In the genomic region with DNA sequence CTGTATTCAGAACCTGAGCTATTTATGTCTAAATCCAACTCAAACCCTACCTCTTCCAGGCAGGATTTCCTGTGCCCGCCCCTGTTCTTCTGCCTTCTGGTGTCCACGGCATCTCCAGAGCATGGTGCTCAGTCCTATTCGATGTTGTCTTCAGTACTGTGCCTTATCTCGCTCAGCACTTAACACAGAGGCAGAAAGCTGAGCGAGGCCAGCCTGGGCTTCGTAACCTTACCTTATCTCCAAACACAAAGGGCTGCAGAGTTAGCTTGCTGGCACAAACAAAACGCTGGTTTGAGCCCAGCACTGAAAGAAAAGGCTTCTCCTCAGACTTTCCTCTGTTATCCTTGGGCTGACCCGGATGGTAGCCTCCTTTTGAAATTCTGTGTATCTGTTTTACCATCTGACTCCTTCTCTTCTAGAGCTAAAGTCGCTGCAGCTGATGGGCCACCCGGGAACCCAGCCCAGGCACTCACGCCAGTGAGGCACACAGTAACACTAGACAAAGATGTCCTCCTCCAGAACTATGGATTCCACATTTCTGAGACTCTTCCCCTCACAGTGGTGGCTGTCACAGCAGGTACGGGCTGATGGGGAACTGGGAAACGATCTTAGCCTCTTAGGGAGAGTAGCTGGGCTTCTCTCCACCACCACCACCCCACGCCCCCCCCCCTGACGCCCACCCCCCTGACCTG, we compare ENCODE assay signal across 19 mouse cellular contexts. TPM values are rescaled to one million over a fixed set of nuclear protein-coding genes. Genes with fewer than 3 reads are reported as not detected.
A peak's percentile ranks its signal among the peaks of the same experiment; 100 is the strongest.
DNase-seq lines count a peak whose midpoint lies in the region; ATAC-seq lines count a peak whose summit lies in the region.
"Had no signal": no experiment of that assay in that cellular context is flagged by ENCODE, and none has a peak within 500 bp of the region (broad histone marks: within the 10 kb centered on the region; RNA-seq: fewer than 3 reads in every experiment).

No protein-coding gene starts in this region.

- intact Hi-C loops in heart, postnatal 36 days (cut with DNase I) = no loop called here
- intact Hi-C loops in left cerebral cortex, postnatal 4 days (cut with DNase I) = no loop called here

- peak overlapping the region; percentile 77 for H3K27ac ChIP-seq in heart, embryonic 11.5 days (ENCODE audit: low read depth, low read length)
- H3K27ac ChIP-seq in midbrain, embryonic 11.5 days (ENCODE audit: low read depth, low read length) = no peak overlapping the region
- H3K27ac ChIP-seq in midbrain, embryonic 15.5 days = no peak overlapping the region
- peak overlapping the region; percentile 79 for H3K27ac ChIP-seq in liver, embryonic 12.5 days
- H3K27ac ChIP-seq: gastrocnemius, adult 2 months; hindbrain, embryonic 15.5 days; limb, embryonic 13.5 days had no signal

- no peaks in the 10 kb centered on the region for H3K9me3 ChIP-seq in heart, embryonic 11.5 days (replicated peaks; ENCODE audit: control insufficient read depth, low read length)
- H3K9me3 ChIP-seq in midbrain, embryonic 11.5 days (ENCODE audit: control insufficient read depth, low read length) = no peaks in the 10 kb centered on the region
- H3K9me3 ChIP-seq in midbrain, embryonic 15.5 days = no peaks in the 10 kb centered on the region
- no peaks in the 10 kb centered on the region for H3K9me3 ChIP-seq in liver, embryonic 12.5 days (replicated peaks)
- H3K9me3 ChIP-seq: hindbrain, embryonic 15.5 days; limb, embryonic 13.5 days had no signal

- 0 out of 2 replicates have a peak, but pooled peaks cover 2% of the 10 kb centered on the region for H3K36me3 ChIP-seq in heart, embryonic 11.5 days (ENCODE audit: control insufficient read depth, insufficient read depth, low read length)
- no peaks in the 10 kb centered on the region for H3K36me3 ChIP-seq in midbrain, embryonic 11.5 days (ENCODE audit: control insufficient read depth, insufficient read depth, low read length)
- H3K36me3 ChIP-seq in midbrain, embryonic 15.5 days (replicated peaks) = no peaks in the 10 kb centered on the region
- H3K36me3 ChIP-seq in liver, embryonic 12.5 days = no peaks in the 10 kb centered on the region
- H3K36me3 ChIP-seq: hindbrain, embryonic 15.5 days; limb, embryonic 13.5 days had no signal

- no peak overlapping the region for H3K9ac ChIP-seq in heart, embryonic 11.5 days (ENCODE audit: low read depth, low read length)
- H3K9ac ChIP-seq in midbrain, embryonic 11.5 days (ENCODE audit: low read length) = no peak overlapping the region
- no peak overlapping the region for H3K9ac ChIP-seq in midbrain, embryonic 15.5 days
- peak overlapping the region; percentile 39; the same call in 1 of the 2 replicates for H3K9ac ChIP-seq in liver, embryonic 12.5 days
- H3K9ac ChIP-seq: forebrain, postnatal 0 days; hindbrain, embryonic 15.5 days; limb, embryonic 13.5 days had no signal

- H3K27me3 ChIP-seq in heart, embryonic 11.5 days (ENCODE audit: control insufficient read depth, insufficient read depth, low read length) = no peaks in the 10 kb centered on the region
- H3K27me3 ChIP-seq in midbrain, embryonic 11.5 days (ENCODE audit: control insufficient read depth, insufficient read depth, low read length) = no peaks in the 10 kb centered on the region
- H3K27me3 ChIP-seq in midbrain, embryonic 15.5 days (replicated peaks) = no peaks in the 10 kb centered on the region
- H3K27me3 ChIP-seq in liver, embryonic 12.5 days (replicated peaks) = no peaks in the 10 kb centered on the region
- H3K27me3 ChIP-seq: hindbrain, embryonic 15.5 days; limb, embryonic 13.5 days had no signal

- peaks cover 9% of the 10 kb centered on the region for H3K4me1 ChIP-seq in heart, embryonic 11.5 days (ENCODE audit: control insufficient read depth, insufficient read depth, low read length)
- H3K4me1 ChIP-seq in midbrain, embryonic 11.5 days (ENCODE audit: control insufficient read depth, insufficient read depth, low read length) = no peaks in the 10 kb centered on the region
- H3K4me1 ChIP-seq in midbrain, embryonic 15.5 days = no peaks in the 10 kb centered on the region
- peaks cover 36% of the 10 kb centered on the region for H3K4me1 ChIP-seq in liver, embryonic 12.5 days
- H3K4me1 ChIP-seq: limb, embryonic 13.5 days had no signal

- 19% methylated on average over 15 of the region's 15 CpGs for WGBS in heart, embryonic 11.5 days (ENCODE audit: insufficient replicate concordance)
- 61% methylated on average over 15 of the region's 15 CpGs for WGBS in midbrain, embryonic 11.5 days
- WGBS in midbrain, embryonic 15.5 days = 63% methylated on average over 15 of the region's 15 CpGs
- WGBS in liver, embryonic 12.5 days (ENCODE audit: insufficient replicate concordance) = 16% methylated on average over 15 of the region's 15 CpGs

- peak; percentile 84 for ATAC-seq in heart, embryonic 11.5 days (replicated peaks; ENCODE audit: insufficient number of reproducible peaks, low FRiP score, low TSS enrichment)
- ATAC-seq in midbrain, embryonic 11.5 days (ENCODE audit: low FRiP score) = no peak
- no peak for ATAC-seq in midbrain, embryonic 15.5 days (replicated peaks)
- ATAC-seq in liver, embryonic 12.5 days = peak; percentile 93
- ATAC-seq in CD4-positive, CD25-positive, alpha-beta regulatory T cell, adult 4 months = no peak
- no peak for ATAC-seq in frontal cortex, adult (ENCODE audit: low TSS enrichment)
- ATAC-seq: forebrain, postnatal 0 days; intestine, postnatal 0 days had no signal

- DNase-seq in heart, postnatal 36 days = no peak
- peak; percentile 84 for DNase-seq in midbrain, embryonic 11.5 days (ENCODE audit: low spot score, missing footprints)
- DNase-seq in left cerebral cortex, postnatal 4 days = no peak
- DNase-seq: cerebellum, postnatal 10 days; embryo, embryonic 11 days; forebrain, postnatal 0 days; gastrocnemius, adult 2 months; heart, adult 11 months; kidney, postnatal 10 days; right cerebral cortex, adult 18-20 months; thymus, adult 18-20 months had no signal

- no peak overlapping the region; the same call in 1 of the 2 replicates for H3K4me3 ChIP-seq in heart, embryonic 11.5 days (ENCODE audit: low read depth, low read length)
- no peak overlapping the region for H3K4me3 ChIP-seq in midbrain, embryonic 11.5 days (ENCODE audit: low read depth, low read length)
- H3K4me3 ChIP-seq in midbrain, embryonic 15.5 days = no peak overlapping the region
- peak overlapping the region; percentile 12; the same call in 1 of the 2 replicates for H3K4me3 ChIP-seq in liver, embryonic 12.5 days
- H3K4me3 ChIP-seq: gastrocnemius, adult 2 months; hindbrain, embryonic 15.5 days; limb, embryonic 13.5 days had no signal

- H3K4me2 ChIP-seq in heart, embryonic 11.5 days = peak overlapping the region; percentile 25
- H3K4me2 ChIP-seq in midbrain, embryonic 11.5 days = no peak overlapping the region
- no peak overlapping the region for H3K4me2 ChIP-seq in midbrain, embryonic 15.5 days
- H3K4me2 ChIP-seq in liver, embryonic 12.5 days = peak overlapping the region; percentile 63
- H3K4me2 ChIP-seq: hindbrain, embryonic 15.5 days; limb, embryonic 13.5 days had no signal

RNA-seq across cellular contexts. Expression of a gene that starts 53.6 kb away (rescaled TPM):
- 13.3 and 14.0 TPM in 2 replicates for polyA plus RNA-seq in heart, embryonic 11.5 days (2014; fragmentation: Nextera tagmentation; extraction: Ambion mirVana)
- total RNA-seq in heart, postnatal 36 days (2021) = 1 to 10 TPM; 5.1 to 5.2 TPM
- 20.5 and 25.4 TPM in 2 replicates for polyA plus RNA-seq in midbrain, embryonic 11.5 days (2014; fragmentation: Nextera tagmentation; extraction: Ambion mirVana)
- 24.1 and 24.2 TPM in 2 replicates for polyA plus RNA-seq in midbrain, embryonic 15.5 days (2015; fragmentation: Nextera tagmentation; extraction: Ambion mirVana)
- polyA plus RNA-seq in liver, embryonic 12.5 days (2016; fragmentation: Nextera tagmentation; extraction: Ambion mirVana) = 8.7 and 8.8 TPM in 2 replicates
- 10 to 100 TPM; 21.2 to 22.1 TPM for polyA plus RNA-seq in CD4-positive, CD25-positive, alpha-beta regulatory T cell, adult 4 months (2017; shearing (Covaris generic))
- 10 to 100 TPM; 16.8 to 23.2 TPM for total RNA-seq in left cerebral cortex, postnatal 4 days (2021)

RNA-seq across cellular contexts. Expression of a gene that starts 58.7 kb away (rescaled TPM):
- polyA plus RNA-seq in heart, embryonic 11.5 days (2014; fragmentation: Nextera tagmentation; extraction: Ambion mirVana) = 3.3 and 3.6 TPM in 2 replicates
- total RNA-seq in heart, postnatal 36 days (2021) = under 1 TPM; 0.22 to 0.67 TPM
- 1.0 and 1.3 TPM in 2 replicates for polyA plus RNA-seq in midbrain, embryonic 11.5 days (2014; fragmentation: Nextera tagmentation; extraction: Ambion mirVana)
- polyA plus RNA-seq in midbrain, embryonic 15.5 days (2015; fragmentation: Nextera tagmentation; extraction: Ambion mirVana) = 1.4 and 1.5 TPM in 2 replicates
- 0.27 and 0.38 TPM in 2 replicates for polyA plus RNA-seq in liver, embryonic 12.5 days (2016; fragmentation: Nextera tagmentation; extraction: Ambion mirVana)
- not detected for polyA plus RNA-seq in CD4-positive, CD25-positive, alpha-beta regulatory T cell, adult 4 months (2017; shearing (Covaris generic))
- total RNA-seq in left cerebral cortex, postnatal 4 days (2021) = 10 to 100 TPM; 16.5 to 18.5 TPM

Comparison
In these comparisons a context has a peak if more than half of its experiments do, and no peak if none do; other contexts are left out.
1. ATAC-seq: peak in heart, embryonic 11.5 days (single experiment) and liver, embryonic 12.5 days (single experiment); none in midbrain, embryonic 11.5 days (single experiment), midbrain, embryonic 15.5 days (single experiment), CD4-positive, CD25-positive, alpha-beta regulatory T cell, adult 4 months (single experiment) and frontal cortex, adult (single experiment).
2. H3K27ac ChIP-seq: peak in heart, embryonic 11.5 days (single experiment) and liver, embryonic 12.5 days (single experiment); none in midbrain, embryonic 11.5 days (single experiment) and midbrain, embryonic 15.5 days (single experiment).
3. H3K4me2 ChIP-seq: peak in heart, embryonic 11.5 days (single experiment) and liver, embryonic 12.5 days (single experiment); none in midbrain, embryonic 11.5 days (single experiment) and midbrain, embryonic 15.5 days (single experiment).